Comparison of ENCODE assay signal across 20 mouse cellular contexts in the genomic region with DNA sequence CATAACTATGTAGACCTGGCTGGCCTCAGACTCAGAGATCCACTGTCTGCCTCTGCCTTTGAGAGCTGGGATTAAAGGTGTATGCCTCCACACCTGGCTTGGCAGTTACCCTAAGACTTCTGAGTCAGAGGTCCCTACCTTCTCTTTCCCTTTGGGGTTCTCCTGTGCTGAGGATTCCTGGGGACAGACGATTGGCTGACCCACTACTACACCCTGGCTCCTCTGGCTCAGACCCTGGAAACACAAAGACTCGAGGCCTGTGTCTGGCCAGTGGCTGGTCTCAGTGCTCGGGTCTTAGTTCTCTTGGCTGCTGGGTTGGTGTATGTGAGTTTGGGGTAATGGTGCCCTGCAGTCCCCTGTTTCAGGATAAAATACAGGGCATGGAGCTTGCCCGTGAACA. TPM values are rescaled to one million over a fixed set of nuclear protein-coding genes. Genes with fewer than 3 reads are reported as not detected.
DNase-seq lines count a peak whose midpoint lies in the region; ATAC-seq and TF ChIP-seq lines count a peak whose summit lies in the region.
"Had no signal": no experiment of that assay in that cellular context is flagged by ENCODE, and none has a peak within 500 bp of the region (broad histone marks: within the 10 kb centered on the region; RNA-seq: fewer than 3 reads in every experiment).

No protein-coding gene starts in this region.

- no peak overlapping the region for H3K9ac ChIP-seq in heart, adult 2 months (ENCODE audit: low read depth, low read length)
- H3K9ac ChIP-seq in lung, embryonic 15.5 days = no peak overlapping the region
- no peak overlapping the region for H3K9ac ChIP-seq in embryonic facial prominence, embryonic 15.5 days
- H3K9ac ChIP-seq in stomach, embryonic 16.5 days (ENCODE audit: low read length) = 0 out of 2 replicates have a peak overlapping the region, but pooled peaks have one; percentile 5

- H3K36me3 ChIP-seq in heart, adult 2 months (ENCODE audit: control insufficient read depth, insufficient read depth, low read length) = no peaks in the 10 kb centered on the region
- no peaks in the 10 kb centered on the region for H3K36me3 ChIP-seq in lung, embryonic 15.5 days
- no peaks in the 10 kb centered on the region for H3K36me3 ChIP-seq in embryonic facial prominence, embryonic 15.5 days
- no peaks in the 10 kb centered on the region for H3K36me3 ChIP-seq in stomach, embryonic 16.5 days (ENCODE audit: control insufficient read depth, insufficient read depth, low read length)

- DNase-seq in heart, adult 2 months = no peak
- no peak for DNase-seq in heart, postnatal 14 days
- no peak for DNase-seq in lung, postnatal 4 days
- DNase-seq in right cerebral cortex, postnatal 36 days (ENCODE audit: low spot score in 2 of 2) = no peak
- DNase-seq in gastrocnemius, postnatal 10 days = no peak
- DNase-seq: adrenal gland, postnatal 10 days; kidney, adult 9 months; thymus, adult 2 months had no signal

- H3K27me3 ChIP-seq in heart, adult 2 months (ENCODE audit: control insufficient read depth, insufficient read depth, low read length) = no peaks in the 10 kb centered on the region
- no peaks in the 10 kb centered on the region for H3K27me3 ChIP-seq in lung, embryonic 15.5 days
- H3K27me3 ChIP-seq in embryonic facial prominence, embryonic 15.5 days = no peaks in the 10 kb centered on the region
- no peaks in the 10 kb centered on the region for H3K27me3 ChIP-seq in stomach, embryonic 16.5 days (ENCODE audit: control insufficient read depth, insufficient read depth, low read length)

- 70% methylated on average over 4 of the region's 4 CpGs for WGBS in heart, adult 2 months
- WGBS in lung, embryonic 15.5 days = 67% methylated on average over 4 of the region's 4 CpGs
- WGBS in embryonic facial prominence, embryonic 15.5 days = 48% methylated on average over 4 of the region's 4 CpGs
- 65% methylated on average over 4 of the region's 4 CpGs for WGBS in stomach, embryonic 16.5 days

- no peak overlapping the region for H3K4me2 ChIP-seq in lung, embryonic 15.5 days
- no peak overlapping the region for H3K4me2 ChIP-seq in embryonic facial prominence, embryonic 15.5 days (replicated peaks)
- H3K4me2 ChIP-seq in stomach, embryonic 16.5 days (ENCODE audit: low read depth, low read length) = no peak overlapping the region

- H3K9me3 ChIP-seq in lung, embryonic 15.5 days = no peaks in the 10 kb centered on the region
- H3K9me3 ChIP-seq in embryonic facial prominence, embryonic 15.5 days (replicated peaks) = no peaks in the 10 kb centered on the region
- no peaks in the 10 kb centered on the region for H3K9me3 ChIP-seq in stomach, embryonic 16.5 days (replicated peaks; ENCODE audit: control insufficient read depth, low read length)

- no peak for TF ChIP-seq POLR2A in heart, adult 2 months (IDR thresholded peaks at IDR 0.05; ENCODE audit: insufficient read depth, low read depth, low read length)

- ATAC-seq in lung, embryonic 15.5 days (ENCODE audit: borderline replicate concordance, extremely low read depth, low FRiP score, low TSS enrichment) = no peak
- no peak for ATAC-seq in embryonic facial prominence, embryonic 15.5 days (ENCODE audit: insufficient number of reproducible peaks, low FRiP score, low TSS enrichment, low read depth)
- ATAC-seq in stomach, embryonic 16.5 days (ENCODE audit: insufficient read depth, low FRiP score) = no peak

- no peaks in the 10 kb centered on the region for H3K79me2 ChIP-seq in heart, adult 2 months (replicated peaks; ENCODE audit: control insufficient read depth, insufficient read depth, low read length)

- H3K4me3 ChIP-seq in heart, adult 2 months = no peak overlapping the region
- H3K4me3 ChIP-seq in lung, embryonic 15.5 days = no peak overlapping the region
- no peak overlapping the region for H3K4me3 ChIP-seq in embryonic facial prominence, embryonic 15.5 days (replicated peaks)
- no peak overlapping the region for H3K4me3 ChIP-seq in stomach, embryonic 16.5 days (replicated peaks; ENCODE audit: low read length)
- H3K4me3 ChIP-seq: erythroblast, embryonic 14.5 days had no signal

- no peak for TF ChIP-seq CTCF in heart, adult 2 months (IDR thresholded peaks at IDR 0.05)

- peak overlapping the region; percentile 70 for H3K27ac ChIP-seq in heart, adult 2 months
- peak overlapping the region; percentile 84 for H3K27ac ChIP-seq in lung, embryonic 15.5 days
- peak overlapping the region; percentile 89 for H3K27ac ChIP-seq in embryonic facial prominence, embryonic 15.5 days (replicated peaks)
- peak overlapping the region; percentile 76 for H3K27ac ChIP-seq in stomach, embryonic 16.5 days (ENCODE audit: low read length)

- intact Hi-C loops in heart, adult 2 months (cut with DNase I) = no loop called here
- intact Hi-C loops in heart, postnatal 14 days (cut with DNase I) = no loop called here

- no peak for TF ChIP-seq EP300 in heart, adult 2 months (IDR thresholded peaks at IDR 0.05; ENCODE audit: insufficient read depth, low read depth, low read length)

- H3K4me1 ChIP-seq in heart, adult 2 months (ENCODE audit: control insufficient read depth, insufficient read depth, low read length) = peaks cover 14% of the 10 kb centered on the region
- peaks cover 40% of the 10 kb centered on the region for H3K4me1 ChIP-seq in lung, embryonic 15.5 days
- H3K4me1 ChIP-seq in embryonic facial prominence, embryonic 15.5 days = peaks cover 44% of the 10 kb centered on the region
- H3K4me1 ChIP-seq in stomach, embryonic 16.5 days (ENCODE audit: control insufficient read depth, insufficient read depth, low read length) = peaks cover 32% of the 10 kb centered on the region

RNA-seq across cellular contexts. Expression of gene Rmi2, which starts 16.0 kb away (rescaled TPM):
- total RNA-seq in heart, adult 2 months (2021) = under 1 TPM; 0.26 to 0.30 TPM
- 0.45 and 0.47 TPM in 2 replicates for polyA plus RNA-seq in heart, adult 2 months (2012; rRNA removed)
- 1 to 10 TPM in 1 of 2 experiments, under 1 TPM in 1; 0.55 to 1.4 TPM for total RNA-seq in heart, postnatal 14 days (2021)
- 4.7 and 5.2 TPM in 2 replicates for polyA plus RNA-seq in lung, embryonic 15.5 days (2015; fragmentation: Nextera tagmentation; extraction: Ambion mirVana)
- polyA plus RNA-seq in embryonic facial prominence, embryonic 15.5 days (2015; fragmentation: Nextera tagmentation; extraction: Ambion mirVana) = 3.0 and 3.3 TPM in 2 replicates
- polyA plus RNA-seq in stomach, embryonic 16.5 days (2015; fragmentation: Nextera tagmentation; extraction: Ambion mirVana) = 2.2 and 2.4 TPM in 2 replicates
- 1 to 10 TPM; 1.6 TPM for total RNA-seq in gastrocnemius, postnatal 10 days (2021)

RNA-seq across cellular contexts. Expression of gene Gm11172, which starts 38.2 kb away (rescaled TPM):
- total RNA-seq in heart, adult 2 months (2021) = not detected
- not detected in 2 replicates for polyA plus RNA-seq in heart, adult 2 months (2012; rRNA removed)
- total RNA-seq in heart, postnatal 14 days (2021) = not detected
- polyA plus RNA-seq in lung, embryonic 15.5 days (2015; fragmentation: Nextera tagmentation; extraction: Ambion mirVana) = not detected in 2 replicates
- polyA plus RNA-seq in embryonic facial prominence, embryonic 15.5 days (2015; fragmentation: Nextera tagmentation; extraction: Ambion mirVana) = not detected in 2 replicates
- polyA plus RNA-seq in stomach, embryonic 16.5 days (2015; fragmentation: Nextera tagmentation; extraction: Ambion mirVana) = not detected in 2 replicates
- not detected for total RNA-seq in gastrocnemius, postnatal 10 days (2021)
- total RNA-seq: adrenal gland, postnatal 10 days; ES-E14; granulocyte monocyte progenitor cell, adult 5-6 weeks; left cerebral cortex, adult 8-10 months; megakaryocyte, adult 5-6 weeks had no signal
- polyA plus RNA-seq: C2C12; erythroblast, embryonic 14.5 days; liver, embryonic 16.5 days; neural tube, embryonic 14.5 days; spleen, adult 2 months; thymus, adult 2 months had no signal

RNA-seq across cellular contexts. Expression of gene Prm1, which starts 45.3 kb away (rescaled TPM):
- total RNA-seq in heart, adult 2 months (2021) = not detected
- polyA plus RNA-seq in heart, adult 2 months (2012; rRNA removed) = 4.7 and 5.2 TPM in 2 replicates
- not detected for total RNA-seq in heart, postnatal 14 days (2021)
- 0.36 TPM in 1 of 2 replicates, not detected in the other for polyA plus RNA-seq in lung, embryonic 15.5 days (2015; fragmentation: Nextera tagmentation; extraction: Ambion mirVana)
- polyA plus RNA-seq in embryonic facial prominence, embryonic 15.5 days (2015; fragmentation: Nextera tagmentation; extraction: Ambion mirVana) = not detected in 2 replicates
- polyA plus RNA-seq in stomach, embryonic 16.5 days (2015; fragmentation: Nextera tagmentation; extraction: Ambion mirVana) = not detected in 2 replicates
- not detected for total RNA-seq in gastrocnemius, postnatal 10 days (2021)
- total RNA-seq: adrenal gland, postnatal 10 days; ES-E14; granulocyte monocyte progenitor cell, adult 5-6 weeks; left cerebral cortex, adult 8-10 months; megakaryocyte, adult 5-6 weeks had no signal
- polyA plus RNA-seq: C2C12; erythroblast, embryonic 14.5 days; liver, embryonic 16.5 days; neural tube, embryonic 14.5 days had no signal

RNA-seq across cellular contexts. Expression of gene Prm2, which starts 55.0 kb away (rescaled TPM):
- not detected for total RNA-seq in heart, adult 2 months (2021)
- polyA plus RNA-seq in heart, adult 2 months (2012; rRNA removed) = 4.9 and 5.7 TPM in 2 replicates
- not detected for total RNA-seq in heart, postnatal 14 days (2021)
- polyA plus RNA-seq in lung, embryonic 15.5 days (2015; fragmentation: Nextera tagmentation; extraction: Ambion mirVana) = not detected in 2 replicates
- not detected in 2 replicates for polyA plus RNA-seq in embryonic facial prominence, embryonic 15.5 days (2015; fragmentation: Nextera tagmentation; extraction: Ambion mirVana)
- polyA plus RNA-seq in stomach, embryonic 16.5 days (2015; fragmentation: Nextera tagmentation; extraction: Ambion mirVana) = not detected in 2 replicates
- total RNA-seq in gastrocnemius, postnatal 10 days (2021) = not detected
- total RNA-seq: adrenal gland, postnatal 10 days; ES-E14; granulocyte monocyte progenitor cell, adult 5-6 weeks; left cerebral cortex, adult 8-10 months; megakaryocyte, adult 5-6 weeks had no signal
- polyA plus RNA-seq: C2C12; erythroblast, embryonic 14.5 days; liver, embryonic 16.5 days; neural tube, embryonic 14.5 days; spleen, adult 2 months had no signal
